Mouse (Mus musculus) neural tube, embryonic 13.5 days (tissue): ENCODE data around the gene Ang6. TPM values are rescaled to one million over a fixed set of nuclear protein-coding genes. Genes with fewer than 3 reads are reported as not detected.
A peak's percentile ranks its signal among the peaks of the same experiment; 100 is the strongest.
"Not testable (repeated sequence)": the region's sequence is repeated elsewhere in the genome, so short reads cannot be mapped to it uniquely, and the experiment has no call there.

ENCODE experiments used
- ATAC-seq: fragments of 200-750 bp; cut with Nextera tagmentation; 2 replicates; pipeline ENCODE4 v1.8.0; 2017; ENCODE audit warnings: low read depth, mild to moderate bottlenecking, moderate TSS enrichment, moderate library complexity
- H3K27ac ChIP-seq: fragments of 300-500 bp; sonication (generic); replicated peaks from 2 replicates; pipeline ENCODE4 v1.5.1; 2015; ENCODE audit warnings: moderate library complexity, mild to moderate bottlenecking, inconsistent platforms
- H3K27me3 ChIP-seq: fragments of 300-500 bp; sonication (generic); 2 replicates; pipeline ENCODE4 v1.6.1; 2015; ENCODE audit warnings: mild to moderate bottlenecking, inconsistent platforms
- H3K36me3 ChIP-seq: fragments of 300-500 bp; sonication (generic); 2 replicates; pipeline ENCODE4 v1.6.1; 2015; ENCODE audit warnings: mild to moderate bottlenecking, inconsistent platforms
- H3K4me1 ChIP-seq: fragments of 300-500 bp; sonication (generic); replicated peaks from 2 replicates; pipeline ENCODE4 v1.6.1; 2015; ENCODE audit warnings: inconsistent platforms
- H3K4me2 ChIP-seq: fragments of 300-500 bp; sonication (generic); 2 replicates; pipeline ENCODE4 v1.6.1; 2015; ENCODE audit warnings: inconsistent platforms, mild to moderate bottlenecking, moderate library complexity
- H3K4me3 ChIP-seq: fragments of 300-500 bp; sonication (generic); 2 replicates; pipeline ENCODE4 v1.5.1; 2015; ENCODE audit warnings: mild to moderate bottlenecking, inconsistent platforms
- H3K9ac ChIP-seq: fragments of 300-500 bp; sonication (generic); 2 replicates; pipeline ENCODE4 v1.6.1; 2015; ENCODE audit warnings: moderate library complexity, mild to moderate bottlenecking, inconsistent platforms
- H3K9me3 ChIP-seq: fragments of 300-500 bp; sonication (generic); 2 replicates; pipeline ENCODE4 v1.6.1; 2016; ENCODE audit warnings: inconsistent platforms
- WGBS: fragments of 180-500 bp; shearing (Covaris S2); methylation state at CpG from one replicate; pipeline ENCODE4 v1.1.7; 2015; 5-methylcytosine and 5-hydroxymethylcytosine counted together
- polyA plus RNA-seq: library from polyadenylated mRNA; unstranded; fragments of >200 nt; fragmentation: Nextera tagmentation; extraction: Ambion mirVana; gene quantifications from 2 replicates; pipeline ENCODE4 v1.2.1, GENCODE M21; 2015

Gene Ang6
- polyA plus RNA-seq, result not detected in 2 replicates

DNA sequence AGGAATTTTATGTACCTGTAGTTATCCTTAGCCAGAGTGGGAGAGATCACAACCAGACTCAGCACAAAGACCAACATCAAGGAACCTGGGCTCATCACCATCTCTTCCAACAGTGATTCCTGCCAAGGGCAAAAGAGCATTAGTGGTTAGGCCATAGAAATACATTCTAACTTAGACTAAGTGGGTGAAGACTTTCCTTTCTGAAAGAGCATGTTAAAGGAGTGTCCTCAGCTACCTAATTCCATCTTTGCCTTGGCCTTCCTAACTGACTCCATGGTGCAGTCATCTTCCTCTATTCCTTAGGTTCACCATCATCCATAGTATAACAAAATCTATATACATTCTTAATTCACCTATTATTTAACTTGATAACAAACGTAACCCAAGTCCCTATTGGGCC is at the start of gene Ang6:
Gene Ang6 (minus strand): TSS at position 101 of the 400 bp plus-strand sequence.
- H3K27me3 ChIP-seq, result no peaks in the 10 kb centered on the region
- H3K9me3 ChIP-seq, result no peaks in the 10 kb centered on the region
- 92% methylated on average over 1 of the region's 1 CpGs for WGBS
- H3K4me3 ChIP-seq, result no peak within 1 kb of the TSS
- H3K4me1 ChIP-seq, result no peaks in the 10 kb centered on the region
- no peak within 1 kb of the TSS for H3K4me2 ChIP-seq
- H3K36me3 ChIP-seq, result no peaks in the 10 kb centered on the region
- ATAC-seq, result no peak
- H3K27ac ChIP-seq, result no peak within 1 kb of the TSS
- no peak within 1 kb of the TSS for H3K9ac ChIP-seq

GRCm38 (mm10) chr14:44046567-44046966 is 44.5 kb upstream of the Ang6 start:
- H3K4me3 ChIP-seq, H3K36me3 ChIP-seq, H3K9me3 ChIP-seq, H3K4me1 ChIP-seq, ATAC-seq, H3K9ac ChIP-seq, H3K27me3 ChIP-seq, H3K4me2 ChIP-seq, H3K27ac ChIP-seq: not testable (repeated sequence)
- WGBS, result 89% methylated on average over 2 of the region's 2 CpGs

- WGBS, result 90% methylated on average over 1 of the region's 3 CpGs
These were observed 29.8 kb upstream of the Ang6 start for GRCm38 (mm10) chr14:44031828-44032227.

GRCm38 (mm10) chr14:44009686-44010085 is 7.6 kb upstream of the Ang6 start:
- ATAC-seq, result not testable (repeated sequence)

More at GRCm38 (mm10) chr14:44031828-44032227, 29.8 kb upstream of the Ang6 start:
- H3K27ac ChIP-seq, H3K4me2 ChIP-seq, H3K4me3 ChIP-seq, H3K27me3 ChIP-seq, H3K9ac ChIP-seq, H3K4me1 ChIP-seq, ATAC-seq, H3K36me3 ChIP-seq, H3K9me3 ChIP-seq: not testable (repeated sequence)

GRCm38 (mm10) chr14:44008021-44008420 is 6.0 kb upstream of the Ang6 start:
- not testable (repeated sequence) for H3K9ac ChIP-seq, H3K4me2 ChIP-seq, H3K4me1 ChIP-seq, H3K4me3 ChIP-seq, H3K9me3 ChIP-seq, H3K36me3 ChIP-seq, H3K27ac ChIP-seq, ATAC-seq, H3K27me3 ChIP-seq
- WGBS, result no CpG with 5 or more reads among the region's 1 CpGs

More at GRCm38 (mm10) chr14:44009686-44010085, 7.6 kb upstream of the Ang6 start:
- 76% methylated on average over 2 of the region's 2 CpGs for WGBS
- H3K36me3 ChIP-seq, H3K4me3 ChIP-seq, H3K27me3 ChIP-seq, H3K4me1 ChIP-seq, H3K9me3 ChIP-seq, H3K9ac ChIP-seq, H3K4me2 ChIP-seq, H3K27ac ChIP-seq: not testable (repeated sequence)

DNA sequence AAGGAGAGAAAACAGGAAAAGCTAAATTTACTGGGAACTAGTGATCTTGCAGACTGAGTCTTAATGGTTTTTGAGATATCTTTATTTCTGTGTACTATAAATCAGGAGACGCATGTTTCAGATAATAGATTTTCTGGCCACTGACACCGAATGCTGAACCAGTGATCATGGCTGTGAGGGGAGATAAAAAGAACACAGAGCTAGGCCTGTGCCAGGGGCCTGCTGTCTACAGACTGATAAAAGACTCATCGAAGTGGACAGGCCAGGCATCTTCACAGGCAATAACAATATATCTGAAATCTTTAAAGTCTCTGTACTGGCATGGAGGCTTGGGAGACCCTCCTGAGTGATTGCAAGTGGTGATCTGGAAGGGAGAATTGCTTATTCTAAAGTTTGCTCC is 469 bp downstream of the Ang6 start:
- Histone ChIP-seq H3K36me3 (no peaks in the 10 kb centered on the region), H3K9ac (no peak overlapping the region), H3K4me1 (no peaks in the 10 kb centered on the region), H3K27me3 (no peaks in the 10 kb centered on the region), H3K27ac (no peak overlapping the region), H3K4me2 (no peak overlapping the region), H3K9me3 (no peaks in the 10 kb centered on the region), H3K4me3 (no peak overlapping the region)
- WGBS, result 90% methylated on average over 3 of the region's 3 CpGs
- ATAC-seq, result no peak

DNA sequence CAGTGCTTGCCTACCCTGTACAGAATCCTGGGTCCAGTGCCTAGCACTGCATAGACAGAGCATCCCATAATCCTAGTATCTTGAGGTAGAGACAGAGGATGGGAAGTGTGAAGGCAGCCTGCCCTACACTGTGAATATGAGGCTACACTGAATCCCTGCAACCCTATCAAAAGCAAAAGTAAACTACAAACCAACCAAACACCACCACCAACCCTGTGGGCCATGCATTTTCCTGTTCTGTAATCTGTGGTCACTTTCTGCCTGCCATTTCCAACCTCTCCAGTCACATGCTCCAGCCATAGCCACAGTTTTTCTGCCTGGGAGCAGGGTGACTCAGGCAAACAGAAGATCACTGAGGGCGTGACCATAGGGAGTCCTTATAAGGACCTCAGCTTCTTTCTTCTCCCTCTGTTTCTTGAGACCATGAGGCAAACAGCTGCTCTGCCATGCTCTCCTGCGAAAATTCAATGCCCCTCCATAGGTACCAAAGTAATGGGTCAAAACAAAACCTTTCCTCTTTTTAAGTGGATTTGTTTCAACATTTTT is 3.5 kb downstream of the Ang6 start:
- not testable (repeated sequence) for H3K4me1 ChIP-seq, H3K4me2 ChIP-seq, H3K9me3 ChIP-seq, H3K36me3 ChIP-seq, H3K9ac ChIP-seq, H3K27me3 ChIP-seq, H3K27ac ChIP-seq, H3K4me3 ChIP-seq, ATAC-seq
- 83% methylated on average over 2 of the region's 2 CpGs for WGBS

GRCm38 (mm10) chr14:43987404-43987803 is 14.7 kb downstream of the Ang6 start:
- H3K9me3 ChIP-seq, H3K36me3 ChIP-seq, H3K4me2 ChIP-seq, H3K9ac ChIP-seq, H3K27me3 ChIP-seq, H3K4me1 ChIP-seq, H3K4me3 ChIP-seq, H3K27ac ChIP-seq: not testable (repeated sequence)
- 21% methylated on average over 5 of the region's 5 CpGs for WGBS
- ATAC-seq, result 0 out of 2 replicates have a peak, but pooled peaks have one; percentile 50

DNA sequence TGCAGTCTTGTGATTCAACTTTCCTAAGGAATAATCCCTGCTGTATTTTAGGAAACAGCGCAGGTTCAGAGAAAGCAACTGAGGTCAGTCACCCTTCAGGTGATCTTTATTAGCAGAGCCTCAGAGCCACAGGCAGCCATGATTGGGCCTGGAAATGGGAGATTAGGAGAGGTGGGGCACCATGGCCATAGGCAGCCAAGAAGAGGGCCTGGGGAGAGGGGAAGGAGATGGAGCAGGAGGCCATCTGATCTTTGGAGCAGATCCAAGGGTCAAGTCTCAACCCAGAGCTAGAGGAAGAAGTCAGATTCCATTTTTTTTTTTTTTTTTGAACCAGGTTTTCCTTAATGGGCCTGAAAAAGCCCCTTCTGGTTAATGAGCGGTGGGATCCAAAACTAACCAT is 15.9 kb downstream of the Ang6 start:
- Histone ChIP-seq H3K4me2 (no peak overlapping the region), H3K27ac (no peak overlapping the region), H3K27me3 (no peaks in the 10 kb centered on the region), H3K4me3 (no peak overlapping the region), H3K9ac (no peak overlapping the region), H3K9me3 (no peaks in the 10 kb centered on the region), H3K4me1 (no peaks in the 10 kb centered on the region), H3K36me3 (no peaks in the 10 kb centered on the region)
- 89% methylated on average over 2 of the region's 2 CpGs for WGBS
- no peak for ATAC-seq

DNA sequence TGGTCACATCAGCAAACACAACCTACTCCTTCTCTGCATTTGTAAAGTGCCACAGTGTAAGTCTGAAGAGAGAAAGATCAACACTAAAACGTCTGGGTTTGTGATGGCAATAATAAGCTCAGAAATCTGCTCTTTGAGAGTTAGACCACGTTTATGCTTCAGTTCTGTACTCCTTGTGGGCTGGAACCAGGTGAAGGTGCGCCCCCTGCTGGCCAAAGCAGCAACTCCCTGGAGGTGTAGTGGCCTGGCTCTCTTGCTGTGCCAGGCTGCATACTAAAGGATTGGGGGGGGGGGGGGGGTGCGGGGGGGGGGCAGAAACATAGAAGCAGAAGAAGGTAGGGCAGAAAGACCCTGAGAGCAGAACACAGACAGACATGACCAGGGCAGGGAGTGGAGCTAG is 18.2 kb downstream of the Ang6 start:
- H3K27ac ChIP-seq, result no peak overlapping the region
- H3K9me3 ChIP-seq, result no peaks in the 10 kb centered on the region
- H3K9ac ChIP-seq, result no peak overlapping the region
- H3K4me3 ChIP-seq, result no peak overlapping the region
- H3K4me1 ChIP-seq, result no peaks in the 10 kb centered on the region
- H3K36me3 ChIP-seq, result no peaks in the 10 kb centered on the region
- no peak overlapping the region for H3K4me2 ChIP-seq
- H3K27me3 ChIP-seq, result no peaks in the 10 kb centered on the region
- ATAC-seq, result peak; percentile 51; the same call in 1 of the 2 replicates
- 0% methylated on average over 3 of the region's 4 CpGs for WGBS

GRCm38 (mm10) chr14:43983454-43983853 is 18.6 kb downstream of the Ang6 start:
- 77% methylated on average over 4 of the region's 4 CpGs for WGBS
- no peak overlapping the region for H3K4me2 ChIP-seq
- no peaks in the 10 kb centered on the region for H3K36me3 ChIP-seq
- no peaks in the 10 kb centered on the region for H3K4me1 ChIP-seq
- ATAC-seq, result no peak
- no peaks in the 10 kb centered on the region for H3K9me3 ChIP-seq
- H3K27ac ChIP-seq, result no peak overlapping the region
- H3K9ac ChIP-seq, result no peak overlapping the region
- H3K27me3 ChIP-seq, result no peaks in the 10 kb centered on the region
- no peak overlapping the region for H3K4me3 ChIP-seq

DNA sequence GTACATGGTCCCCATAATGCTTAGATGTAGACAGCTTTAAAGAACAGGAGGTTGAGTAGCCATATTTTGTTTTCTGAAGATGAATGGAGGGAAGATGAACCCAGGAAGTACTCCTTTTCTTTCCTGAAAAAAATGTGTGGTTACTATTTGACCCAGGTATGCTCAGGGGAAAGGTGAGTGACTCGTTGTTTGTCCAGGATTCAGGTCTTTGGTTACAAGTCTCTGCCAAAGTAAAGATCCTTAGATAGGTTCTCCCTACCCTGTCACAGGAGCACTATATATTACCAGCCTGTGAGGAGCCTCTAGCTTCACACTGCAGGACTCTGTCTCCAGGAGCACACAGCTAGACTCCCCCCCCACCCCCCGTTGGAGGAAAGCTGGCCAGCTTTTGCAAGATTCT is 45.3 kb downstream of the Ang6 start, which contains the start of gene Ang5:
Gene Ang5 (plus strand): TSS at position 301 of the 400 bp plus-strand sequence.
- not testable (repeated sequence) for H3K4me2 ChIP-seq, H3K4me3 ChIP-seq, ATAC-seq, H3K36me3 ChIP-seq, H3K4me1 ChIP-seq, H3K27ac ChIP-seq, H3K9me3 ChIP-seq, H3K27me3 ChIP-seq, H3K9ac ChIP-seq
- WGBS, result no CpG with 5 or more reads among the region's 2 CpGs

DNA sequence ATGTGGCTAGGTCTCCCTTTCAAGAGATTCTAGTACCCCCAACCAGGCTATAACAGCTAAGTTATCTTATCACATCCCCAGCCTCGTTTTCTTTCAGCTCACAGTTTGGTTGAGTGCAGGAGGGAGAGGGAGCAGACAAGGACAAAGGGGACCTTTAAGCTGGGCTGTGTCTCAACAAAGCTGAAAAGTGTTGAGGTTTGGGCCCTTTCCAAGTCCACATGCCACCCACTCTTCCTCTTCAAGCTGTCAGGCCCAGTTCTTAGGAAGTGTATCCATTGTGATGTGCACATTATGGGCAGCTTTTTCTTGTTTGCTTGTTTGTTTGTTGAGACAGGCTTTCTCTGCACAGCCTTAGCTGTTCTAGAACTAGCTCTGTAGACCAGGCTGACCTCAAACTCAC is 47.0 kb downstream of the Ang6 start:
- not testable (repeated sequence) for H3K27me3 ChIP-seq, H3K36me3 ChIP-seq, H3K9me3 ChIP-seq, H3K4me3 ChIP-seq, H3K27ac ChIP-seq, ATAC-seq, H3K9ac ChIP-seq, H3K4me2 ChIP-seq, H3K4me1 ChIP-seq
- WGBS, result no CpG with 5 or more reads among the region's 1 CpGs
